Mouse (Mus musculus) cortical plate, adult 2 months (tissue): Measurements from ENCODE around the gene 4930430F08Rik.

ENCODE experiments used
- CTCF ChIP-seq: fragments of 200-500 bp; IDR thresholded peaks from 2 replicates; pipeline ENCODE4 v1.5.1; 2011; ENCODE audit warnings: mild to moderate bottlenecking, control low read depth, low read length; ENCODE audit not compliant: insufficient read depth; ENCODE audit errors: extremely low read depth
- POLR2A ChIP-seq: fragments of 200-500 bp; IDR thresholded peaks from 2 replicates; pipeline ENCODE4 v1.6.1; 2011; ENCODE audit warnings: mild to moderate bottlenecking, low read length, control low read depth; ENCODE audit not compliant: insufficient read depth; ENCODE audit errors: extremely low read depth

DNA sequence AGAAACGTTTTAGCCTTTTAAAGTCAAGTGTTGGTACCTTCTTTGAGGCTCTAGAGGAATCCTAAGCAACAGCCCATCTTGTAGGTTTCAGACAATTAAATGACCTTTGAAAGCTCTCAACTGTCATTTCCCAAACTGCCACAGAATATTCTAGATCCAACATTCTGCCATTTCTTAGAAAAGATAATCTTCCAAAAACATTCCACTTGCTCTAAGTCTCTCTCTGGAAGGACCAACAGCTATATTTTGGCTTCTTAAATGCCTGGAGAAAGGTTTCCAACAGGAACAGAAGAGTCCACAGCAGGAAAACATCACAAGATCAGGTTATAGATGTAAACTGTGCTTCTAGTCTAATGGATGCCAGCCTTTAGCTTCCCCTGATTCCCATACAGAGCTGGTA lies at the start of gene 4930430F08Rik, which contains the start of gene 1700017N19Rik:
- TF ChIP-seq POLR2A = no peak
- TF ChIP-seq CTCF = no peak
